Mouse (Mus musculus) myocyte (in vitro differentiated cells): ENCODE data around the gene Yipf3. TPM values are rescaled to one million over a fixed set of nuclear protein-coding genes. Genes with fewer than 3 reads are reported as not detected.
A peak's percentile ranks its signal among the peaks of the same experiment; 100 is the strongest.

Experiments
- H3K27me3 ChIP-seq: one replicate; pipeline ENCODE4 v1.6.1; 2011; ENCODE audit not compliant: control insufficient read depth, insufficient read depth, insufficient read length
- H3K36me3 ChIP-seq: one replicate; pipeline ENCODE4 v1.6.1; 2011; ENCODE audit not compliant: control insufficient read depth, insufficient read depth
- H3K4me2 ChIP-seq: one replicate; pipeline ENCODE4 v1.6.1; 2011; ENCODE audit warnings: low read depth, control low read depth
- H3K4me3 ChIP-seq: one replicate; pipeline ENCODE4 v1.5.1; 2011; ENCODE audit warnings: mild to moderate bottlenecking, control low read depth, moderate library complexity
- H3K79me2 ChIP-seq: one replicate; pipeline ENCODE4 v1.6.1; 2011; ENCODE audit not compliant: control insufficient read depth, insufficient read depth
- H3ac ChIP-seq: one replicate; pipeline ENCODE4 v1.6.1; 2011; ENCODE audit not compliant: control insufficient read depth, insufficient read length
- CEBPB ChIP-seq: IDR thresholded peaks from 2 replicates; pipeline ENCODE4 v1.6.1; 2011; ENCODE audit warnings: mild to moderate bottlenecking, moderate library complexity; ENCODE audit not compliant: poor library complexity, insufficient read depth, severe bottlenecking
- E2F4 ChIP-seq: IDR thresholded peaks from one replicate; pipeline ENCODE4 v1.6.1; 2011; ENCODE audit warnings: mild to moderate bottlenecking, control low read depth, moderate library complexity; ENCODE audit not compliant: insufficient read depth
- MAX ChIP-seq: IDR thresholded peaks from one replicate; pipeline ENCODE4 v1.6.1; 2011; ENCODE audit warnings: low read depth, mild to moderate bottlenecking, control low read depth
- MYOD1 ChIP-seq, 3 experiments: IDR thresholded peaks; one replicate each; pipeline ENCODE4 v1.6.1; 2011; ENCODE audit warnings: control low read depth in 2 of 3, low read depth in 2 of 3, mild to moderate bottlenecking in 2 of 3, moderate library complexity in 1 of 3; ENCODE audit not compliant: insufficient read length in 2 of 3, control insufficient read depth in 1 of 3
- MYOG ChIP-seq, 3 experiments: IDR thresholded peaks; one replicate each; pipeline ENCODE4 v1.6.1; 2011; ENCODE audit warnings: control low read depth in 2 of 3, low read depth in 2 of 3, mild to moderate bottlenecking in 2 of 3; ENCODE audit not compliant: insufficient read length in 2 of 3, control insufficient read depth in 1 of 3, insufficient read depth in 1 of 3
- POLR2A ChIP-seq: IDR thresholded peaks from one replicate; pipeline ENCODE4 v1.6.1; 2011; ENCODE audit warnings: low read depth, mild to moderate bottlenecking, control low read depth, moderate library complexity; ENCODE audit not compliant: insufficient read length
- POLR2AphosphoS2 ChIP-seq: IDR thresholded peaks from one replicate; pipeline ENCODE4 v1.6.1; 2011; ENCODE audit warnings: low read depth, control low read depth; ENCODE audit not compliant: insufficient read length
- REST ChIP-seq: IDR thresholded peaks from one replicate; pipeline ENCODE4 v1.6.1; 2011; ENCODE audit warnings: mild to moderate bottlenecking, control low read depth, moderate library complexity; ENCODE audit not compliant: insufficient read depth, insufficient read length
- SRF ChIP-seq: IDR thresholded peaks from one replicate; pipeline ENCODE4 v1.6.1; 2011; ENCODE audit warnings: low read depth; ENCODE audit not compliant: control insufficient read depth, insufficient read length
- TCF12 ChIP-seq: IDR thresholded peaks from one replicate; pipeline ENCODE4 v1.6.1; 2011; ENCODE audit warnings: mild to moderate bottlenecking, control low read depth; ENCODE audit not compliant: poor library complexity, insufficient read depth, severe bottlenecking
- TCF3 ChIP-seq: IDR thresholded peaks from one replicate; pipeline ENCODE4 v1.6.1; 2011; ENCODE audit warnings: low read depth, control low read depth; ENCODE audit not compliant: insufficient read length
- USF1 ChIP-seq: IDR thresholded peaks from one replicate; pipeline ENCODE4 v1.6.1; 2011; ENCODE audit warnings: low read depth, mild to moderate bottlenecking, control low read depth, moderate library complexity
- polyA plus RNA-seq: library from polyadenylated mRNA; unstranded; fragments of >200 nt; fragmentation: generic; extraction: Trizol; gene quantifications from one replicate; pipeline ENCODE4 v1.2.1, GENCODE M21; 2012; ENCODE audit warnings: missing spikeins

The Yipf3 gene
- polyA plus RNA-seq, 1 experiment: 112 TPM

GRCm38 (mm10) chr17:46237480-46237879 lies 10.4 kb upstream of the Yipf3 start:
- Histone ChIP-seq H3K79me2 (no peaks in the 10 kb centered on the region), H3K27me3 (no peaks in the 10 kb centered on the region), H3ac (no peak overlapping the region), H3K4me3 (no peak overlapping the region), H3K36me3 (peaks cover 49% of the 10 kb centered on the region), H3K4me2 (no peak overlapping the region)
- TF ChIP-seq MYOG (IDR thresholded peaks at IDR 0.05; ENCODE audit: control insufficient read depth in 1 of 3, insufficient read depth in 1 of 3, insufficient read length in 2 of 3, low read depth in 2 of 3) (no peak), E2F4 (no peak), TCF3 (no peak), REST (no peak), TCF12 (no peak), MYOD1 (IDR thresholded peaks at IDR 0.05; ENCODE audit: control insufficient read depth in 1 of 3, insufficient read length in 2 of 3, low read depth in 2 of 3) (no peak), POLR2A (no peak), POLR2AphosphoS2 (no peak), SRF (no peak), CEBPB (no peak), MAX (no peak), USF1 (no peak)

GRCm38 (mm10) chr17:46239516-46240114 lies 8.3 kb upstream of the Yipf3 start:
- no peaks in the 10 kb centered on the region for H3K79me2 ChIP-seq
- peaks cover 35% of the 10 kb centered on the region for H3K36me3 ChIP-seq
- TF ChIP-seq POLR2AphosphoS2 (no peak), TCF3 (no peak), TCF12 (no peak), MYOG (IDR thresholded peaks at IDR 0.05; ENCODE audit: control insufficient read depth in 1 of 3, insufficient read depth in 1 of 3, insufficient read length in 2 of 3, low read depth in 2 of 3) (no peak), MAX (no peak), POLR2A (no peak), USF1 (no peak), E2F4 (no peak), CEBPB (no peak), SRF (no peak), MYOD1 (IDR thresholded peaks at IDR 0.05; ENCODE audit: control insufficient read depth in 1 of 3, insufficient read length in 2 of 3, low read depth in 2 of 3) (no peak), REST (no peak)
- no peaks in the 10 kb centered on the region for H3K27me3 ChIP-seq
- H3ac ChIP-seq: no peak overlapping the region
- H3K4me2 ChIP-seq: no peak overlapping the region
- H3K4me3 ChIP-seq: no peak overlapping the region

DNA sequence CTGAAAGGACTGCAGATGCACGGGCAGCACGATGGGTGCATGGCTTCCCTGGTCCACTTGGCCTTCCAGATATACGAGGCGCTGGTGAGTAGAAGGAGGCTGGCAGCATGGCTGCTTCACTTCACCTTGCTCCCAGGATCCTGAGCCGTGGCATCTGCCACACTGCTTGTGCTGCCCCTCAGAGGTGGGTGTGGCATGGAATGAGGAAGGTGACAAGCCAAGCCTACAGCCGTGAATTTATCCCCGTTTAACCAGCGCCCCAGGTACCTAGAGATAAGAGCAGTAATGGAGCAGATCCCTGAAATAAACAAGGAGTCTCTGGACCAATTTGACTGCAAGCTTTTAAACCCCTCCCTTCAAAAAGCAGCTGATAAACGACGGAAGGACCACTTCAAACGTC lies 6.4 kb upstream of the Yipf3 start:
- TF ChIP-seq REST: no peak
- TF ChIP-seq E2F4: no peak
- no peak for TF ChIP-seq TCF3
- no peak for TF ChIP-seq MYOG (IDR thresholded peaks at IDR 0.05; ENCODE audit: control insufficient read depth in 1 of 3, insufficient read depth in 1 of 3, insufficient read length in 2 of 3, low read depth in 2 of 3)
- no peak for TF ChIP-seq USF1
- TF ChIP-seq CEBPB: no peak
- TF ChIP-seq MAX: no peak
- no peak for TF ChIP-seq POLR2AphosphoS2
- TF ChIP-seq MYOD1 (IDR thresholded peaks at IDR 0.05; ENCODE audit: control insufficient read depth in 1 of 3, insufficient read length in 2 of 3, low read depth in 2 of 3): no peak
- TF ChIP-seq TCF12: no peak
- no peak for TF ChIP-seq POLR2A
- H3K79me2 ChIP-seq: peaks cover 8% of the 10 kb centered on the region
- H3K4me3 ChIP-seq: no peak overlapping the region
- no peaks in the 10 kb centered on the region for H3K27me3 ChIP-seq
- H3K36me3 ChIP-seq: peaks cover 34% of the 10 kb centered on the region
- no peak overlapping the region for H3ac ChIP-seq
- H3K4me2 ChIP-seq: no peak overlapping the region

DNA sequence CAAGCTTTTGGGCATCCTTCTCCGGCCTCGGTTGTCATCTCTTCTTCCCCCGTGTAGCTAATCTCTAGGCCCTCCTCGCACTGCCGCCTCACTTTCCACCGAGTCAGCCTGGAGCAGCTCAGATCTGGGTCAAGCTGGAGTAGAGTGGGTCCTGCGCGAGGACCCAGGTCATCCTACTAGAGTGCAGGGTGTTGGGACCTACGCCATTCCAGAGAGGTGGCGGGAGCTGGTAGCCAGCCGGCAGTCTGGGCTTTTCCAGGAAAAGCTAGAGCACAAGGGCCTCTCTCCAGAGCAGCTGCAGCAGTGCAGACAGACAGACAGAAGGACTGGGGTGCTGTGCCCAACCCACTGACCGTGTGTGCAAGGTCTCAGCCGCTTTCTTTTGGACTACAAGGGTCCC lies 5.6 kb upstream of the Yipf3 start:
- H3K79me2 ChIP-seq: peaks cover 16% of the 10 kb centered on the region
- no peak overlapping the region for H3K4me3 ChIP-seq
- TF ChIP-seq CEBPB (no peak), SRF (no peak), TCF3 (no peak), POLR2AphosphoS2 (peak; percentile 28)
- peaks cover 26% of the 10 kb centered on the region for H3K36me3 ChIP-seq
- H3ac ChIP-seq: no peak overlapping the region
- H3K27me3 ChIP-seq: no peaks in the 10 kb centered on the region
- no peak overlapping the region for H3K4me2 ChIP-seq

GRCm38 (mm10) chr17:46242993-46243392 lies 4.9 kb upstream of the Yipf3 start:
- Histone ChIP-seq H3K79me2 (peaks cover 22% of the 10 kb centered on the region), H3K36me3 (peaks cover 23% of the 10 kb centered on the region), H3K27me3 (no peaks in the 10 kb centered on the region), H3ac (no peak overlapping the region), H3K4me2 (no peak overlapping the region), H3K4me3 (no peak overlapping the region)
- TF ChIP-seq POLR2A (no peak), POLR2AphosphoS2 (peak; percentile 51)
